Mouse (Mus musculus) cerebellum, postnatal 14 days (tissue): Measurements from ENCODE around the gene Coq8a.

Source experiments
- DNase-seq, 2 experiments: peaks; one replicate each; pipeline ENCODE4 v3.0.0; 2021; ENCODE audit warnings: mixed read lengths in 2 of 2

Coq8a gene

DNA sequence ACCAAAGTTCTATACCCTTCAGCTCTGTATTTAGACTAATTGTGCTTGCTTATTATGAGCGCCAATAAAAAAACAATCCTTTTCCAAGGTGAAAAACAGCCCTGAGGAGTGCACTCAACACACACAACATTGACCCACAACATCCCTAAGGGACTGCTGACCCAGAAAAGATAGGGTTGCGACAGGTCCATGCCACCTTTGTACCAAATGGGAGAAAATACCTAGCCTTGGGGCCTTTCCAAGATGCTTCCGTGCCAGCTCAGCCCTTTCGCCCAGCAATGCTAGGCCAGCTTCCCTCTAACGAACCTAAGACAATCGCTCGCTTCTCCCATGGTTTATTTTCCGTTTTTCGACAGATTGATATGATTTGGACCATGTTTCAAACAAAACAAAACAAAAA lies 2.9 kb downstream of the Coq8a start:
- DNase-seq: no peak

DNA sequence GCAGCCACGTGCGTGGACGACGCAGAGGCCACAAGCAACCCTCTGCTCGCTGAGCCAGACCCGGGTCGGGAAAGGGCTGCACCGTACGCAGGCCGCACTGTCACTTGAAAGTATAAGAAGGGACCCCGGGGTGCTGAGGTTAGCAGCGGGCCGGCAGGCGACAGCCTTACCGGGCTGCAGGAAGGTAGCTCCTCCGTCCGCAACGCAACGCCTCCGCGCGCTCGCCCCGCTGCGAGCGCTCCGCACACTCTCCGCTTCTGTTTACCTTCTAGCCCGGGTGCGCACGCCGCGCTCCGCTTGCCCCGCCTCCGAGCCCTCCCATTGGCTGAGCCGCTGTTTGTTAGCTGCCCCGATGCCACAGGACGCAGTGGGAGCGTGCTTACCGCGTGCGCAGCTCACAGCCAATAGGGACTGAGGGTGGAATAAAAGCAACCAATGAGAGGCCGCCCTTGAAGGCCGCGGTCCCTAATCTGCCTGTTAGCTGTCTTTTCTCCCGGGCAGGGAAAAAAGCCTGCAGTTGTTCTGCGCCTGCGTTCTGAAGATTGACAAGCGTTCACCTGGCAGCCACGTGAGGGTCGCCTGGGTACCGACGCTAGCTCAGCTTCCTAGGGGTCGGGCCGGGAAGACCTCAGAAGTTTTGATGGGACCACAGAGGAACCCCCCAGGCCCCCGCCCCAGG lies 3.6 kb downstream of the Coq8a start:
- DNase-seq: peak; percentile 97

DNA sequence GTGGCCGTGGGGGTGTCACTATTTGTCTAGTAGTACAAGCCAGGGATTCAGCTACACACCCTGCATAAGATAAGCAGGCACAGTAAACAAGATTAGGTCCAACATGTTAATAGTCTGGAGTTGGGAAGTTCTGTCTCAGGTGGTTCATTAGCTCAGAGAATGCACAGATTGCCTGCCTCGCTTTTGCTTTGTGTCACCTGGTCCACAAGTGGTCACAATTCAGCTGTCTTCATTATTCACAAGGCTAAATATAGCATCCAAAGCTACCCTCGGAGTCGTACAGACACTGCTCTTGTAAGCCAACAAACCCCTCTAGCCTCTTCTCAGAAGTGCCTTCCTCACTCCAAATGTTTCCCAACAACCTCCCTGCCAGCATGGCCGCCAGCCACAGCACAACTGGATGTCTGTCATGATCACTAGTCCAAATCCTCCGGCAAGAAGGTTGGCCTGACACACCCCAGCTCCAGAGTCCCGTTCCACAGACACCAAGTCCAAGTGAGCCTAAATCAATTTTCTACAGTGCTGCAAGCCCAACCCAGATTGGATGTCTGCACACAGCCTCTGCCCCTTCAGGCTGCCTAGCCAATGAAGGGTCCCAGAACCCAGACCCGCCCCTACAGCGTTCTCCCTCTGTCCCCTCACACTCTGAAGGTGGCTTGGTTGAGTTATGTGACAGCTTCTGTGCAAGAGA lies 4.5 kb downstream of the Coq8a start:
- peak; percentile 39 to 54 for DNase-seq

DNA sequence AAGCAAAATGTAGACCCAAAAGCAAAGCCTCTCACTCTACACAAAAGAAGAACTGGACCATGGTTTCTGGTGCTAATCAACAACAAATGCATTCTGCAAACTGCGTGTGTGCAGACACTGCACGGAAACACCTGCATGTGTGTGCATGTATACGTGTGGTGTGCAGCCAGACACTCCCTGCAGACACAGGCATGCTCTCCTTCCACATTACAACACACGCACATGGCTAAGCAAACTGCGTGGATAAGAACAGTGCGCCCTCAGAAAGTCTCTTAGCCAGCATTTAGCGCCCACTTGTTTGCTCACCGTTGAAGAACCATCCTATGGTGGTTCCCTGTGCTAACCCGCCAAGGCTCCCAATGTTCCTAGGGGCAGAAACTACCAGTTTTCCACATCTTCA lies 5.4 kb downstream of the Coq8a start:
- DNase-seq: no peak

DNA sequence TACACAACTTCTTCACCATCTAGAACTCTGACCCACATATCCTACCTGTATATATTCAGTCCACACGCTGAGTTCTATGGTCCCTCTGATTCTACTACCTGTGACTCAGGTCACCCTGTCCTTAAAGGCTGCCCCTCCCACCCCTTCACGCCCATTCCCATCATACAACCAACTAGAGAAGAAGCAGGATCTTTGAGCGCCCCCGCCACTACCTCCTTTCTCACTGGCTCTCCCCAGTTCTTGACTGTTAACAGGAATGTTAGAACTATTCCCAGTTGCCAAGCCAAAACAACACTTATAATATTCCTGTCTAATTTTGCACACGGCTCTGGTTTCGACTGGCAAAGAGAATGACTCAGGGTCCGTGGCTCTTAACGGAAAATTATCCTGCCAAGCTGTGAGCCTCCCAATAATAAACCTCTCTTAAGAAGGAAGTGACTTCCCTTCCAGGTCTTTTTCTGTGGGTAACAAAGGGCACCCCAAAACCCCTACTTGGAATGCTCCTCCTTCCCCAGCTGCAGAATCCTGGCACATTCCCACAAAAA lies 5.9 kb downstream of the Coq8a start:
- DNase-seq: no peak

DNA sequence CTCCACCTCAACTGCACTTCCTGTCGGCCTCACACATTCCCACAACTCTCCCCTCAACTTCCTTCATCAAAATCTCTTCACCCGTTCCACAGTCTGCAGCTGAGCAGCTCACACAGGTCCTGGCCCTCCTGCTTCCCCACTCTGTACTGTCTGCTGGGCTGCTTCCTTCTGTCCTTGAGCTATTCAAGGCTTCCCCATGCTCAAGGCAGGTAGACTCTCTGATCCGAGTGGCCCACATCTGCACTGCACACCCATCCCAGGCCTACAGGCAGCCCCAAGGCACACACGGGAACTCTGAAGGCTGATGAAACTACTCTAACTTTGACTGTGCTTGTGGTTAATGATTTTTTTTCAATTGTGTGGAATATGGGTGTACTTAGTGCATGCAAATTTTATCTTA lies 6.5 kb downstream of the Coq8a start:
- no peak for DNase-seq

DNA sequence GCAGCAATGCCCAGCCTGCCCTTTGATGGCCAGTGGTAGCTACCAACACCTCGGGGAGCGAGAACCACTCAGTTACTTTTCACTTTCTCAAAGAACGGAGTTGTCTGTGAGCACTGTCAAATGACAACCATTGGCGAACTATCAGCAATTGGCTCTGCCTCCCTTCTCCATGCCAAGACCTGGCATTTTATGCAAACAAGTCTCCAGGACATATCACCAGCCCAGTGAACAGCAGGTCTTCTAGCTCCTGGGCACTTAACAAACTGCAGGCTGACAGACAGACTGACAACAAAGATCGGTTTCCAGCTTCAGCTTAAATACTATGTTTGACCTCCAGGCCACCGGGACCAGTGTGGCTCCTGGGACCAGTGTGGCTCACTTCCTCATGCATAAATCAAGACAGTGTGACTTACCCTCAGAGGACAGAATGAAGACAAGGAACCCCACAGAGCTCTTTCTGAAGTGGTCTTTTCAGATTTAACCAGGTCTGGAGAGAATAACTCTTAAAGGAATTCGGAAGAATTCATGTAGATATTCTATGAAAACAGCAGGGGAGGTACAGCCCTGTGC lies 7.7 kb downstream of the Coq8a start:
- DNase-seq: no peak

DNA sequence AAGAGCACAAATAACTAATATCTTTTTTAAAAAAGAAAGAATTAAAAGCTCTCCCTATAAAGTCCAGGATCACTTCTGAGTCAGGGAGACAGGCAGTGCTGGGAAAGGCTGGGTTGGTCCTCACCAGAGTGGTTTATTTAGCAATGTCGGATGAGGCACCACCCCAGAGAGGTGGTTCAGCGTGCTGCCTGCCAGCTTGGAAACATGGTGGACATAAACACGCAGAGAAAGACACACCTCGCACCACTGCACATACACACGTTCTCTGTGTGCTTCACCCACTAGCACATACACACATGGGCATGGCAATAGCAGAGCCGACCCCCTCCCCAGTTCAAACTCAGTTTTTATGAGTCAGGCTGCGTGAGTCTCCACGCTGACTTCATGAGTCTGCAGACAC lies 8.3 kb downstream of the Coq8a start:
- DNase-seq: no peak

DNA sequence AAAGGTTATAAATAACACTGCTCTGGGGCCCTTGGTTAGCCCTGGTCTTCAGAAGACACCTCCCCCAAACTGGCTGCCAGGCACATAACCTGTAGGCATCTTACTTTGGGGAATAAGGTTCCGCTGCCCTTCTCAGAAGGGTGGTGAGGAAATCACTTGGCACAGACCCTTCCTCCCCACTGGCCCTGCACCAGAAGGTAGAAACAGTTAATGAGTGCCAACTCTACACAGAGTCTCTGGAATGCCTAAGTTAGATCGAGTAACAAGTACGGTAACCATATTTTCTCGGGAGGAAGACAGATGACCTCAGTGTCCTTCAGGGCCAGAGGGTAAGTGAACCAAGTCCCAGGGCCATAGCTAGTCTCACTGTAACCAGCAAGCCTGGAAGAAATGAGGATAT lies 10.5 kb downstream of the Coq8a start:
- no peak for DNase-seq

DNA sequence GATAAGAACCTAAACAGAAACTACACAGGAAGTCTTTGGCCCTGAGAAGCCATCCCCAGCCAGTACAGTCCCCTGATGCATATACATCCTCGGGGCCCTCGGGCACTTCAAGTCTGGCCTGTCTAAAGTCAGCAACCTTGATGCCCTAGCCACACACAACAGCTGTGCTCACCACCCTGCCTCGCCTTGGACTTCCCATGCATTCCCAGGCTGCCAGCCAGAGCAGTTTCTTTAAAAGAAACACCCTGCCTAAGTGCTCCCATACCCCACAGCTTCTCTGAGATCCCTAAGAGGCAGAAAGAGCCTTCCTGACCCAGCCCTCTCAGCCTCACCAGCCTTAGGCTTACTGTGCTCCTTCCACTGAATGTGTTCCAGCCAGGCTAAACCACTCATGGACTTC lies 13.0 kb downstream of the Coq8a start:
- DNase-seq: no peak

DNA sequence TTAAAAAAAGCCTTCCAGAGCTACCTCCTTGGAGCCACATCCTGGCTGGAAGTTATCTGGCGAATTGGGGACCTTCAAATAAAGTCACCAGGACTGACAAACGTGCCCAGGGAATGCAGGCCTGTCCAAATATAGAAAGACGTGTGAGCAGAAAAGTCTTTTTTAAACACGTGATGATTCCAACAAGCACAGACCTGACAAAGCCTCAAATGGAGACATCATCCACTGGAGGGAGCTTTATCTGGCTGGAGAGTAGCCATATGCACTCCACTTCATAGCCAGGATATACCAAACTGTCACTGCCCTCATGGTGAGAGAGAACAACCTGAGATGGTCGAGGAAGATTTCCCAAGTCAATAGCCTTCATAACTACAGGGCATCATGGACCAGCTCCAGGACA lies 13.5 kb downstream of the Coq8a start:
- DNase-seq: no peak

DNA sequence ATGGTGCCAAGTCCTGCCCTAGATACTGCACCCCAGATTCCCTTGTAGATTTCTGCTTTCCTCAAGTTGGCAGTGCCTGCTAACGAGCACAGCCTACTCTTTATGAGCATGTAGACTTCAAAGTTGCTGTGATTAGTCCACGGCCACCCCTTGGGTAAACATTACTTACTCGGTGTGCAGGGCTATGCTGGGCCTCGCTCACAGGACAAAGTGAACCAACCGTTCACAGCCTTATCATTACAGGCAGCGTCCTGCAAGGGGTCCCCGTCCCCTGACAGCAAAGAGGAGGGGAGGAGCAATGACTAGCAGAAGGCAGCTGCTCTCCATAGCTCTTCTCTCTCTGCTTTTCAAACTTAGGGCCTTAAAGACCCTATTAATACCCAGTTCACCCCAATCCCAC lies 14.6 kb downstream of the Coq8a start:
- DNase-seq: no peak

DNA sequence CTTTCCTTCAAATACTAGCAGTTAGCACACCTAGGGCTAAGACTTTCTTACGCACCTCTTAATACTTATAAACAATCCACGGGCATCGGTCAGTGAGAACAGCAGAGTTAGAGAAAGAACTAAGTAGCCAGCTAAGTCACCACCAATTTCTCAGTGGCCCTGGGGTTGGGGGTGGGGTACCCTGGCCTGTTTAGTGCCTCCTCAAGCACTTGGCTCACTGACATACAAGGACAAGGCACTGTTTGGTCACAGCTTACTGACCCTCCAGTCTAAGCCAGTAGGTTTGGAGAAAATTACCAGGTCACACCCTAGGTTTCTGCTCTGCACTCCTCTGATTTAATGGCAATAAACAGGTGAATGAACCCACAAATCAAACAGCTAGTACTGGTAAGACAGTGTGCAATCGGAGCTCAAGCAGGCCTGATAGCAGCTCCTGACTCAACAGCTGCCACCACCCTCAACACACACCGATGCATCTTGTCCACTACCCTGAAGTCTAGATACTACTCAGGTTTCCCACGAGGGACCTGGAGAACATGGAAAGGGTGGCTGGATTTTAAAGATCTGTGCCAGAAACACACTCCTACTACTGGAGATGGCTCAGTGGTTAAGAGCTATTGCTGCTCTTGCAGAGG lies 15.8 kb downstream of the Coq8a start:
- no peak for DNase-seq

DNA sequence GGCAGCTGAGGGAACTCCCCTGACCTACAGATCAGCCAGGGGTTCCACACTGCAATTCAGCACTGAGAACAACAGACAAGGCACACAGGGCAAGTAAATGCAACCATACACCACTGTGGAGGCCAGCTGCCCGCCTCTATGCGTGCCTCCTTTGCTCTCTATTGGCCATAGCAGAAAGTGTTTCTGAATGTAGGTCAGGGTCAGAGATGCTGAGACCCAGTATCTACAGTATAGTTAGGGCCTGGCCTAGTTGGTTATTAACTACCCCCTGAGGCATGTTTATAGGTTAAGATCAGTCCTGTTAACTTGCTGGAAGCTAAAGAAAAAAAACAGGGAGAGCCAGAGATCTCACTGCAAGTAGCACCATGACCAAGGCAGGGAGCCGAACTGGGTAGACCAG lies 16.7 kb downstream of the Coq8a start:
- no peak for DNase-seq

DNA sequence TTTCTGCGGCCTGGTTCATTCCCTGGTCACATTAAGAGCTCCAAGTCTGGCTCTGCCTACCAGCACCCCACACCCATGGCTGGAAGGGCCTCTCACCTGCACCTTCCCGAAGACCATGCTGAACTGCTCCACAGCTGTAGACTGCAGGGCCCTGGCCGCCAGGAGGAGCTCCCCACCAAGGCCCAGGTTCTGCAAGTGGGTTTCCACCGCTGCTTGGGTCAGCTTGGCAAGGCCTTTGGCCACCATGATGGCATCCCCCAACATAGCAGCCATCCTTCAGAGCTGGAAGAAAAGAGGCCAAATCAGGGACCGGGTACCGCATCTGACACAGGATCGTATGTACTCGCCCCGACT lies 17.5 kb downstream of the Coq8a start:
- DNase-seq: no peak

DNA sequence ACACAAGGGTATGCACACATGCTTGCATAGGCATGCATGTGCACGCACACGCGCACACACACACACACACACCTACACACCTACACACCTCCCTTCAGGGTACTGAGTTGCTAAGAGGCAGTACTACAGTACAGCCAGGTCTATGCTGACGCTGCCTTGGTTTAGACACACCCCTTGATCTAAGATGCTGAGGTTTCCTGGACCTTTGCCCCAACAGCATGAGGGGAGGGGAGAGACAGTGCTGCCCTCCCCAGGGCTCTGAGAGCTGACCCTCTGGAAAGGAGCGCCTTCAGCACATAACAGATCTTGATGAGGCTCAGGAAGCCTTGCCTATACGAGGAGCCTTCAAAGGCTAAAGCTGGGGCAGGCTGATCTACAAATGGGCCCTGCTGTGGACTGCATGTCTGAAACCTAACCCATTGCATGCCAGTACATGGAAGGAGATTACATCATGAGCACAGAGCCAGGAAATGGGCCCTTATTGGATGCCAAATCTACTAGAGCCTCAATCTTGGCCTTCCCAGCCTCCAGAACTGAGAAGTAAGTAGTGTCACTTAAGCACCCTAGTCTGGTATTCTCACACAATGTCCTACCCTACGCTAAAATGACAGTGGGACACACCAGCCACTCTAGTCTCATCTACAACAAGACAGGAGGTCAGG lies 18.0 kb downstream of the Coq8a start:
- DNase-seq: no peak

DNA sequence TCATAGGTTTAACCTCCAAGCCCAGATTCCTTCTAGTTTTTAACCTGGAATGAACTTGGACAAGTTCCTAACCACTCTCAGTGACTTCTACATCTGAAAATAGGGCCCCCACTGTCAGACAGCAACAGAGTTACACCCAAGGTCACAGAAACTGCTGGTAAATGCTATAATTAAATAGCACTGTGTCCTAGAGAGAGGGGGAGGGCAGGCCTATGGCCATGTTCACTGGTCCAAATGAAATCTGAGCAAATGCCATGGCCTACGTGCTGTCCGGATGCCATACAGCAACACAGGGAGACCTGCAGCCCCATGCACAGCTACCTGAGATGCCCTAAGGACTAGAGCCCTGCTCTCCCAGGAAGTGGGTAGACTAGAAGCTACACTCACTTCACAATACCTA lies 19.6 kb downstream of the Coq8a start:
- no peak for DNase-seq

DNA sequence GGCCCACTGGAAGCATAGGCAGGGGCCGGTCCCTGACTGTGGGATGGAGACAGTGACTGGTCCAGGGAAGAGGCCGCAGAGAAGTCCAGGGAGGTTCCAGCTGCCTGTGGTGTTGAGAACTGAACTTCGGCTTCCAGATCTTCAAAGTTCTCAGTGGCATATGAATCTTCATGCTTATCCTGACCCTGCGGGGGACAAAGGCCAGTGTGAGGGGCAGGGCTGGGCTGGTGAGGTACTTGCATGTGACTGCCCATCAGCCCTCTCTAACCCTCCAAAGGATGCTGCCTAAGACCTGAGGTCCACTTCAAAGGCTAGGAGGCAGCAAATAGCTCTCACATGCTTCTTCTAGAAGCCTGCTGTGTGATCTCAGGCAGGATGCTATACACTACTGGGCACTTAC lies 20.3 kb downstream of the Coq8a start:
- no peak for DNase-seq

DNA sequence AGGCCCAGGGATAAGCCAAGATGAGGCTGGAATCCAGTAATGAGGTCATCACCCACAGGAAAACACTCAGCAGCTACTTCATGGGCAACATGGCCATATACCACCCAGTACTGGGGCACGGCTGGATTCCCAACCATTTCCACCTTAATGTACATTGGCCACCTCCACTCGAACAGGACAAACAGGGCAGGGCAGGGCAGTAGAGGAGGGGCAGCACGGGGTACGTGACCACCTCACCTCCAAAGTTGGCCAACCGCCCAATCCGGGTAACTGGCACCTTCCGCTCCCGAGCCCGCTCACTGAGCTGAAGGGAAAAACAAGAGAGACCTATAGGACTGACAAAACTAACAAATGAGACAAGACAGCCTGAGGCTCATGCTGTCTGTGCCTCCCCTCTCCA lies 21.1 kb downstream of the Coq8a start:
- DNase-seq: peak; percentile 46 to 66

DNA sequence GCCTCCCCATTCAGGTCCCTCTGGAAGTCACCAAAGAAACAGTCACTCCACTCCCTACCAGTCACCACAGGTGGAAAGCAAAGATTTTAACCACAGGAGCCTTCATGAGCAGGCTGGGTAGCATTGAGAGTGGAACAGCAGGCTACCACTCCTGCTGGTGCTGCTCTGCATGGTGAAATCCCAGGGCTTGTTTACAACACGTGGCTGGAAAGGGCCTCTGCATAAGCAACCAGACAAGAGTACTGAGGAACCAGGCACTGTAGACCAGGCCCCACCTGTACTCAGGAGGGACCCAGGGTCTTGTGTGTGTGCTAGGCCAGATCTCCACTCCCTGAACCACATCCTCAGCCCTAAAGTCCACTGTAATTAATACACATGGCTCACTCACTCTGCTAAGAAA lies 22.6 kb downstream of the Coq8a start:
- DNase-seq: no peak

DNA sequence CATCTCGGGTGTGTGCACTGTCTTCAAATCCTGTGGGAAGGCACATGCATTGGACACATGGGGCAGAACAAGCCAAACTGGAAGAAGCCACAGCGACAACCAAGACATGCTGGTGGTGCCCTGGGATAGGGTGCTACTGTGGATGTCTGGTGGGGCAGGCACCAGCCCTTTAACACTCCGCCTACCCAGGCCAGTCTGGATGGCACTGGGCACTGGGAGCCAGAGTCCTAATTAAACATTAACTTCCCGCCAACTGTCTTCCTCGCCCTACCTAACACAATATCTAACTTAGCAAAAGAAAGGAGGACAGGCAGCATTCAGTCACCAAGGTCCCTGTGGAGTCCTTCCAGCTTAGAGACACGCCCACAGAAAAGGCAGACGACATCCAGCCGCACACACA lies 23.8 kb downstream of the Coq8a start:
- no peak for DNase-seq

DNA sequence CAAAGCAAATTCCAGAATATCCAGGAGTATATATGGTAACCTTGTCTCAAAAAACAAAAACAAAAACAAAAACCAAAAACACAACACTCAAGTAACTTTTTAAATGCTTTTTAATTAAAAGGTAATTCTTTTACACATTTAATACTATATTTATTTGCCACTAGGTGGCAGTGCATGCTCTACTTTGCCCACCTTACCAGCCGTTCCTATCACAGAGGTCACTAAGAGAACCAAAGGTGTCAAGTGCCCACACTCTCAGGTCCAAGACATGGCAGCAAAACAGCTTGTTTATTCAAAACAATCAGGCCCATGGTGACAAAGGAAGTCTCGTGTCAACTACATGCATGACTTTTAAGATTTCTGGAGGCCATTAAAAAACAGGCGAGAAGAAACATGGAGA lies 24.2 kb downstream of the Coq8a start:
- DNase-seq: peak in 1 of 2 experiments; percentile 49

DNA sequence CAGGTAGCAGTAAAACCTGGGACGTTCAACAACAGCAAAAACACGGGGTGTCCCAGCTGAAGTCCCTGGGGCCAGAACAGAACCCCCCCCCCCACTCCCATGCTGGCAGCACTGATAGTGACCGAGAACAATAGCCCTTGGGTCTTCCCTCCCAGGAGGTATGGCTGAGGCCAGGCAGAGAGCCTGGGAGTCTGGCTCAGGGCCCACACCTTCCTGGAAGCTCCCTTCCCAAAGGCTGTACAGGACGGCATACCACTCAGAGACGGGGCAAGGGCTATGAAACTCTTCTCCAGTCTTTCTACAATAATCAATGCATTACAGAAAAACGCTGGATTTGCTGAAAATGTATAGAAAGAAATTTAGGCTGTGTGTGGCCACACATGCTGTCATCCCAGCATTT lies 24.7 kb downstream of the Coq8a start:
- no peak for DNase-seq
